Mouse (Mus musculus) frontal cortex, postnatal 14 days (tissue): Measurements from ENCODE around the gene Cdkl1.

Experiments used
- DNase-seq, 2 experiments: peaks; one replicate each; pipeline ENCODE4 v3.0.0; 2022; ENCODE audit warnings: low spot score in 2 of 2

Cdkl1 gene

DNA sequence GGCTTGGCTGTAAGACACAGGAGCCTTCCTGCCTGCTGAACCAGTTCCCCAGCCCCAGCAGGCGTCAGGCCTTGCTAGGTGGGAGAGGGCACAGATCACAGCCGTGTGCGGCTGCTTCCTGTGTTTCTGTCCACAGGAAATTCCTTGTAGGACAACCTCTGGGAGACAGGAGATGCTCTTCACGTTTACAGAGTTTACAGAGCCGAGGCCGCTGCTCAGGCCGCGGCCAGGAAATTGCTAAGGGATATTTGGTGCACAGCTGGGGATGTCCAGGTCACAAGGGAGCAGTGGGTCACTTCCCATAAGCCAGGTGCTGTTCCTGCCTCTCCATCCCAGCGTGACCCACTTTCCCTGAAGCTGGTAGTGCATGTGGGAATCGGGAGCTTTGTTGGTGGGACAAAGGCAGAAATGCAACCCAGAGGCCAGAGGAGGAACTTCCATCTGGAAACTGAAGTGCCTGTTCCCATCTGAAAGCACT lies 39.2 kb downstream of the Cdkl1 start:
- no peak for DNase-seq

DNA sequence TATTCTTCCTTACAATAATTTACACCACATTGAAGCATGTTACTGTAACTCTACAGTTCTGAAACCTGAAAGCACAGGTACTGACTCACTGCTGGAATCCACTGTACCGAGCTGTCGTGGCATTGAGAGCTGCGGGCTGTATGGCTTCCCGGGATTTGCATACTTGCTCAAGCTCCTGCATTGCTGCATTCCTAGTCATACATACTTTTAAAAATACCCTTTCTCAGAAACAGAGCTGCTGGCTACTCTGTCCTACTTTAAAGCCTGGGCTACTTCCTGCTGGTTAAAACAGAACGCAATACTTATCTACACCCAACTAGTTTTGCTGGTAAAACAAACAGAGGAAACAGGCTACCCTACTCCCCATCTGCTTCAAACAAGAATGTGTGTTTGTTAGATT lies 46.9 kb downstream of the Cdkl1 start:
- no peak for DNase-seq

DNA sequence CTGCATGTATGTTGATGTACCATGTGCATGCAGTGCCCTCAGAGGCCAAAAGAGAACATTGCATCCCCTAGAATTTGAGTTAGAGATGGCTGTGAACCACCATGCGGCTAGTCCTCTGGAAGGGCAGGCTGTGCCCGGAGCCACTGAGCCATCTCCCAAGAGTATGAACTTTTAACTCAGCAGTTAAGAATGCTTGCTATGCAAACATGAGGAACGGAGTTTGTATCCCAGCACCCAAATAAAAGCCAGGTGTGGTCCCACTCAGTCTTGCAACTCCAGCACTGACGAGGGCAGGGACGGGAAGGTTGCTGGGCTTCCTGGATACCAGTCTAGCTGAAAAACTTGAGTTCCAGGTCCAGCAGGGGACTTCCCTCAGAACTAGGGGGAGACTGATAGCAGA lies 49.1 kb downstream of the Cdkl1 start:
- no peak for DNase-seq

DNA sequence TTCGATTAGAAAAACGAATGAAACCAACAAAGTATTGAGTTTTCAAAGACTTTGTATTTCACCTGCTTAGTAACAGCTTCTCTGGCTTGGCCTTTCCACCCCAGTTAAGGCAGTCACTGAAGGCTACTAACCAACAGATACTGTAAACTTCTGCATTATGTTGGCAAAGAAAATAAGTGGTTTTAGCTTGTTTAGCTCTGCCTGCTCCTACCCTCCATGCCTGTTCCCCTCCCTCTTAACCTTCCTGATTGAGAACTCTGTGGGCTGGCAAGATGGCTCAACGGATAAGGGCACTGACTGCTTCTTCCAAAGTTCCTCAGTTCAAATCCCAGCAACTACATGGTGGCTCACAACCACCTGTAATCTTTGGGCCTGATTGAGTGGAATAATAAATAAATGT lies 57.1 kb downstream of the Cdkl1 start:
- no peak for DNase-seq

DNA sequence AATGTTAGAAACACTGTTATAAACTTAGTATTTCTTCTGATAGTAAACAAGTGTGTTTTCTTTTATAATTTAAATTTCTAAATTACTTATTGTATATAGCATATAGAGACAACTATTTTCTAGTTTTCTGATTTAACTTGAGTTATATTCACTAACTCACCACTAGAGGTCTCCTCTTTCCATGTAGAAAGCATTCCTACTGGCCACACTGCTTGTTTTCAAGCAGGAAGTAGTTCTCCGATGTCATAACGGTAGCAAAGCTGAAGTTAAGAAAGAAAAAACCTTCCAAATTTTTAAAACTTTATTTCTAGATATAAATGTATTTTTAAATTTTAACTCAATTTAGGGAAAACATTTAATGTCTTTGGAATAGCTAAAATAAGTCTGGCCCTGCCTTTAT lies 57.5 kb downstream of the Cdkl1 start:
- DNase-seq = no peak

DNA sequence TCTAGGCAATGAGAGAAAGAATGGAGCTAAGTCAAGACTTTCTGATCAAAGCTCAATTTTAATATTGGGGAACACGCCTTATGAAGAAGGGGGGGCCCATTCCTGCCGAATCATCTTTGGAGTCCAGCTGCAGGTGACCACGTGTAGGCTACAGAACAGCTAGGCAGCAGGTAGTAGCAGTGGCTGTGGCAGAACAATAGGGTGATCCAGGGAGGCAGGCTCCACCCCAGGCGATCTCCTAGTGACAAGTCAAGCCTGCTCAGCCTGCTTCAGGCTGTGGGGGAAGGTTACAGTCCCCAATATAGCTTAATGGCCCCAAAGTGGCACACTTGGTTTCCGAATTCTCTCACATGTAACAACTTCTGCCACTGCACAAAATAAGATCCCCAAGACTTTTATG lies 58.8 kb downstream of the Cdkl1 start:
- no peak for DNase-seq

DNA sequence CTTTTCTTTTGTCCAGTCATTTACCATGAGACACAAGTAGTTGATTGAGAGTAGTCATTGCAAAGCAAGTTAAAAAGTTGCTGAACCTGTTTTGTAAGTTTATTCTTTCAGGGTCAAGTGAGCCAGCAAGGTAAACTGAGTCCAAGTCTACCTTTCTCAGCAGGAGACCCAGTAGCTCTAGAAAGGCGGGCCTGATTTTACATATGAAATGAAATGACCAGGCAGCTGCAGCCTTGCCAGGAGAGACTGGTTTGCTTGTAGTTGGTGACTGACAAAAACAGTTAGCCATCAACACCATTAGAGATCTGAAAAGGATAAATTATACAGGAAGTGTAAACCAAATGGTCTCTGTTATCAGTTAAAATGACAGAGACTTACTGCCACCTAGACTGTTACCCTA lies 60.8 kb downstream of the Cdkl1 start:
- no peak for DNase-seq

DNA sequence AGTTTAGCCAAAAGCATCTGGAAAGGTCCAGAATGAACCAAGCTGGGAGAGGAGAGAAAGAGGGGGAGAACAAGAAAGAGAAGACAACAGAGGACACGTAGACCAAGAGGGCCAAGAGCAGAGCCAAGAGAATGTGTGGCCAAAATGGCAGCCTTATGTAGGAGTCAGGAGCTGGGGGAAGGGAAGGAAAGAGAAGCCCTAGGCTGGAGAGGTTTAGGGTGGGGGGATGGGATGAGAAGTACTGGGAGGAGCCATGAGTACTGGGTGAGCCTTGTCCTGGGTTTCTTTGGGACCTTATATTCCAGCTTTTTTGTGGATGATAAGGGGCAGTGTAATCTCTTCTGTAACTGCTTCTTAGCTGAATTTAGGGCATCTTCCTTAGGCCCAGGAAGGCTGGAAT lies 61.8 kb downstream of the Cdkl1 start:
- DNase-seq = no peak

DNA sequence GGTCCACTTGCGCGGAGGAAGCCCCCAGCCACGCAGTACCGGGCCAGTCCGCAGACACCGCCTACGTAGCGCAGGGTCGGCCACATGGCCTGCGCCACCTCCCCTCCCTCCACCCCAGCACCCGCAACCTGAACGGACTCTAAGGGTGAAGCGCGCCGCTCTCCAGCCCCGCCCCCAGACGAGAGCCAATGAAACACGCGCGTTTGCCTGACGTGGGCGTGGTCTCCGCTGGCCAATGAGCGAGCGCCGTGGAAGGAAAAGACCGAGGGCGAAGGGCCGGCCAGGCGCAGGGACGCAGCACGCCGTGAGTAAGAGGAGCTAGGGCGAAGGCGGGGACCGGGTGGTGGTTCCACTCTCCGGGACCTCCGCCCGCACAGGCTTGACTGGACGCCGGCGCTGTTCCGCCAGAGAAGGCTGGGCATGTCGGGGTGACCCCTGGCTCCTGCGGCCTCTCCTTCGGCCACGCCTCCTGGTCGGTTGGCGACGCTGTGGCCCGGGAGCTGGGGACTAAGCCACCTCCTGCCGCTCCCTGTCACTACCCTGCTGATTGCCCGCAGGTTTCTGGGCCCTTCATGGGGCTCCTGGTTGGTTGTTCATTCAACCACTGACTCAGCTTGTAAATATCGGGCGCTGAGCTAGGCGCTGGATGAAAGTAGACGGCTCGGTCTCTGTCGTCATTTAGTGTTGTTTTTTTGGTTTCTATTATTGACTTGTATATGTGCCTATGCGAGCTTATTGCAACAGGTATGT lies 66.2 kb downstream of the Cdkl1 start, which contains the start of the genes L2hgdh and Atp5s:
TSS of gene L2hgdh (minus strand) at position 163 of the 750 bp plus-strand sequence.
TSS of gene Atp5s (plus strand) at position 240 of the 750 bp plus-strand sequence.
- peak; percentile 88 to 94 for DNase-seq

DNA sequence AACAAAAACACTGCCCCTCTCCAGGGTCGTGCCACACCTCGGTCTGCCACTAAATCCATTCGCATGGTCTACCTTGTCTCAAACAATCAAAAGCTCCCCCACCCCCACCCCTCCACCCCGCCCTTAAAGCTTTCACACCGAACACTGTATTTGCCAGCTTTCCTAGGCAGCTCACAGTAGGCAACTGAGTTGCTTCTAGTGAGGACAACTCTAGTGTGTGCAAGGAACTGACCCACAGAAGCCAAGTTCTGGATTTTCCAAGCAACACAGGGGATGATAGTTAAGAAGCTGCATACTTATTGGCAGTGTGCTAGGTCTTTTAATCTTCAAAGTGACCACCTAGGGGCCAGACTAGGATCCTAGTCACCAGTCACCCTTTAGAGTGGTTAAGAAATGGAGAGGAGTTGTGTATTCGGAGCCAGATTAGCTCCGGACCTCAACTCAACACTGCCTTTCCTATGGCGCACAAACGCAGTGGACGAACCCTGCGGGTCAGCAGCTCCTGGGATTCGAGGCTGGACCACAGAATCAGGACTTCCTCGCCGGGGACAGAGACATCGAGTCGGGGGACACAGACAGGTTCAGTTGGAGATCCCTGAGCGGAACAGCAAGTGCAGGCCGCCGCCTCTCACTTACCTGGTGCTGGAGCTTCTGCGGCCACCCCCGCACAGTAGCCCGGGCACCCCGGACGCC lies 66.9 kb downstream of the Cdkl1 start:
- DNase-seq = no peak

DNA sequence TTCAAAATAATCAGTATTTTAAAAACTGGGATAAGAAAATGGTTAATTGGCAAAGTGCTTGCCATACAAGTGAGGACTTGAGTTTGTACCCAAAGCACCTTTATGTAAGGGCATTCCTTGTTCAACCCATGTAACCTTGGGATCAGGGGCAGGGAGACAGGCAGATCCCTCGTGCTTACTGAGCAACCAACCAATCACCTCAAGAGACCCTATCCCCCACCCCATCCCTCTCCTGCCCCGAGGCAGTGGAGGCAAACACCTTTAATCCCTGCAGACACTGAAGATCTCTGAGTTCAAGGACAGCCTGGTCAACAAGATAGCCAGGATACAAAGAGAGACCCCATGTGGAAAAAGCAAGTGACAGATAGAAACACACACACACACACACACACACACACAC lies 67.7 kb downstream of the Cdkl1 start:
- no peak for DNase-seq

DNA sequence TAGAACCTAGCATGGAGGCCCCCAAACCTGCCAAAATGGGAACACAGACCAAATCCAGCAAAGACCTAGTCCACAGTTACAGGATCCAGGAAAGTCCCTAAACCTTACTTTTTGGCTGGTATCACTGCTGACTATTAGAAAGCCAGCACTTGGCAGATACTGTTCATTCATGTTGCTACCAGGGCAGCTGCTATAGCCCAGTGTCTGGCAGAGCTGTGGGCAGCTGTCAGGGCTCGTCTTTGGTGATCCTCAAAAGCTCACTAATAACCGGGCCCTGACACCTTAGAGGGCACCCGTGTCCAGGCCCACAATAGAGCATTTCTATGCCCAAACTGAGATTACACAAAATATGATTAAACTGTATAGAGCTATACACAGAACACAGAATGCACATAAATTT lies 68.2 kb downstream of the Cdkl1 start:
- DNase-seq = no peak

DNA sequence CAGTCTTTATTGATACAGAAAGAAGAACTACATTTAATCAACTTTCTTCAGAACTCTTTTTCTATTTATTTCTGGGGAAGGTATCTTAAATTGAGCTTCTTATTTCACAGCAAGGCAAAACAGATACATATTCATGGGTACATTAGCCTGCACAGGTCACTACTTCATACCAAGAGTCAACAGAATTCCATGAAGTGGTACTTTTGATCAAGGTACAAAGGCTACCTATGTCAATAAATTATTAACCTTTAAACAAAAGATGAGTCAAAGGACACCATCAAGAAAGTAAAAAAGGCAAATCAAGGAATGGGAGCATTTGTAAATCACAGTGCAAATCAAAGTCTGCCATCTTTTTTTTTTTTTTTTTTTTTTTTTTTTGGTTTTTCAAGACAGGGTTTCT lies 77.4 kb downstream of the Cdkl1 start:
- no peak for DNase-seq

DNA sequence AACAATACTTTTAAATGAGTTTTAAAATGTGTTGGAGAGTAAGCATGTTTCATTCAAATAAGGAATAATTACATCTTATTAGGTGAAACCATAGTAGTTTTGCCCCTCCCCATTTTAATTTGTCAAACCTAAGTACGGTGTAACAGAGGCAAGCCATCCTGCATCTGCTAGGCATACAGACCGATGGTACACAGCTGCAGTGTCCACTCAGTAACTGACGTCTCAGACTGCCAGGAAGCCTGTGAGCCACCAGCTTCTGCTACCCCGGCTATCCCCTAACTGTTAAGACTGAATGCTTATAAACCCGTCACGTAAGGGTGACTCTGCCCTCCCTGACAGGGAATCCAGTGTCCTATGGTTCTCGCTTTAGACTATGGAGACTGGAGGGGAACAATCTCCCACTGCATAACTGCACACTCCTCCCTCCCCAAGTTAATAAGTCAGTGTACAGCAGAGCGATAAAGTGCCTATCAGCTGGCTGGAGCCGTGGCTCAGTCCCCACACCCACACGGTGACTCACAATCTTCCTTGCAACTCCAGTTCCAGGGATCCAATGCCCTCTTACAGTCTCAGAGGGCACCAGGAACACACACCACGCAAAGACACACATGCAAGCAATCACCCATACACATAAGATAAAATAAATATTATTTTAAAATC lies 86.1 kb downstream of the Cdkl1 start:
- DNase-seq = no peak

DNA sequence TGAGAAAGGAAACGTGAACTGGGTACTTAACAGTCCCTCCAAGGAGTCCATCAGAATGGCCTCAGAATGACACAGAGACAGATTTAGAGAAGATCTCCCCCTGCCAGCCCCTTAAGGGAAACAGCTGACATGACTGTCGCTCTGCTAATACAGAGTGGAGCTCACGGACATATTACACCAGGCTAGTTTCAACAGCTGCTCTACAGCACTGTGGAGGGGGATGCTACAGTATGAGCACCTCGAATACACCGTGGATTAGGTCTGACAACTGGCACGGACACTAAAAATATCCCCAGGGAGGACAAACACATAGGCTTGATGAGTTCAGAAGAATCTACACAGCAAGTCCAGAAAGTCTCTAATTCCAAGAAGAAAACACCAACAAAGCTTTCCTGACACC lies 92.7 kb downstream of the Cdkl1 start:
- no peak for DNase-seq
